Mouse (Mus musculus) liver, postnatal 0 days (tissue): Measurements from ENCODE around the gene Mfn1.

Source experiments
- CTCF ChIP-seq: sonication (generic); IDR thresholded peaks from 2 replicates; pipeline ENCODE4 v1.5.1; 2016; ENCODE audit warnings: antibody characterized with exemption, low read depth
- EP300 ChIP-seq: IDR thresholded peaks from 2 replicates; pipeline ENCODE4 v1.6.1; 2016; ENCODE audit warnings: antibody characterized with exemption, low read depth, mild to moderate bottlenecking

DNA sequence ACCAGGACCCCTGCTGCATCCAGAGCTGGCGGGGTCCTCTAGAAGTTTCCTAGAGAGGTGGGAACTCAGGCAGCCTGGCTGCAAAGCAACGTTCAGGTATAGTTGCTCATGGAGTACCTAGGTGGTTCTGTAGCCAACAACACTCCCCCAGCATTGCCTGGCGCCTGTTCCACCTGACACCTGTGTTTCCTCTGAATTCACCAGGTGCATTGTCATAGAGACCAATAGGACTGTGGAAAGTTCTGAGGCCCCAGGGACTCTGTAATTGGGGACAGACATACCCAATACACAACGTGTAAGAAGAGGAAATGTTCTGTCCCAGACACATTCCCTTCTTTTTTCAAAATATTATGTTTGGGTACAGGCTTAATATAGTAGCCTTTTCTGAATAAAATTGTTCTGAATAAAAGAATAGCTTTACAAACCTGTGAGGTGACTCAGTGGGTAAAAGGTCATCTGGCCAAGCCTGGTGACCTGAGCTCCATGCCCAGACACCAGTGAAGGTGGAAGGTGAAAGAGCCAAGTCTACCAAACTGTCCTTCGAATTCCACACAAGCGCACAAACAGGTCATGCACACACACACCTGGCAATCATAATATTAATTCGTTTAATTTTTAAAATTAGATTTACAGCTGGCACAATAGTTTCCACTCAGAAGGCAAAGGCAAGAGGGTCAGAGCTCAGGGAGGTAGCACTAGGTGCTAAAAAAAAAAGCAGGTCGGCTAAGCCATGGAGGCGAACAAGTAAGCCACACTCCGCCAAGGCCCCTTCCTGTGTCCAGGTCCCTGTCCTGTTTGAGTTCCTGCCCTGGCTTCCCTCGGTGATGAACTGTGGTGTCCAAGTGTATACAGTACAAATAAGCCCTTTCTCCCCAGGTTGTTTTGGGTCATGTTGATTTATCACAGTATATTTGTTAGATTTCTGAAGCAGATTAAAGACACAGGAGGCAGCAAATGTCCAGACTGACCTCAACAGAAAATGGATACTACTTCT, 36.9 kb upstream of the Mfn1 start, which contains the start of gene Kcnmb3:
- TF ChIP-seq CTCF: no peak
- no peak for TF ChIP-seq EP300
